Mouse (Mus musculus) CD8-positive naive resting alpha-beta T cell, adult 2 months (primary cell): ENCODE measurements around the gene Gstm1.

ENCODE experiments used
- DNase-seq, 2 experiments: peaks; one replicate each; pipeline ENCODE4 v3.0.0; 2022; ENCODE audit warnings: low read depth in 2 of 2, low spot score in 2 of 2

The Gstm1 gene

DNA sequence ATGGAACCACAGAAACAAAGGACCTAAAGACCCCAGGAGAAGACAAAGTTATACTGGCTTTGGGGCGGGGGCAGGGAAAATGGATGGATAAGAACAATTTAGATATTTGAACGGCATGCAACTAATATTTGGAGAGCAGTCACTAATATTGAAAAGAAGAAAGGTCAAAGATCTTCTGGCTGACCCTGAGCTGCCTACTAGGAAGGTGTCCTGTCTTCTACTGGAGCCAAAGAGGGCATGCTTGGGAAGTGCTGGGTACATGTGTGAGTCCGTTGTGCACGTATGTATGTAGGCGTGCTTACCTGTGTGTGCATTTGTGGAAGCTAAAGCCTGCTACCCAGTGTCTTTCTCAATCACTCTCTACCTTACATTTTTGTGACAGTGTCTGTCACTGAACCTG lies 51.1 kb downstream of the Gstm1 start:
- no peak for DNase-seq

DNA sequence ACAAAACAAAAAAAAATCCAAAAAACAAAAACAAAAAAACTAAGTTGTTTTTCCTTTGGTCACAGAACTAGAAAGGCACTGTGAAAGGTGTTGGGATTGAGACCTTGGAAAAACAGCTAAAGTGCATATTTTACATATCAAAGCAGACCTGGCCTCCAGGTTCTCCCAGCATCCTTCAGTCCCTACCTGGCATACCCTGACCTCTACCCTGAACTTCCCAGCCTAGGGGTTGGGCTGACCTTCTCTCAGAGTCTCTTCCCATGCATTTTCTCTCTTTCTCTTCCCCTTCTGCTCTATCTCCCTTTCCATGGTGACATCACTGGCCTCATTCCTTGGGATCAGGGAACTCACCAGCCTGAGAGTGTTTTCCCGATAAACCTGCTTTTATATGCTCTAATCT lies 52.2 kb downstream of the Gstm1 start:
- no peak for DNase-seq

GRCm38 (mm10) chr3:107964656-107965308 lies 53.0 kb downstream of the Gstm1 start:
- no peak for DNase-seq

DNA sequence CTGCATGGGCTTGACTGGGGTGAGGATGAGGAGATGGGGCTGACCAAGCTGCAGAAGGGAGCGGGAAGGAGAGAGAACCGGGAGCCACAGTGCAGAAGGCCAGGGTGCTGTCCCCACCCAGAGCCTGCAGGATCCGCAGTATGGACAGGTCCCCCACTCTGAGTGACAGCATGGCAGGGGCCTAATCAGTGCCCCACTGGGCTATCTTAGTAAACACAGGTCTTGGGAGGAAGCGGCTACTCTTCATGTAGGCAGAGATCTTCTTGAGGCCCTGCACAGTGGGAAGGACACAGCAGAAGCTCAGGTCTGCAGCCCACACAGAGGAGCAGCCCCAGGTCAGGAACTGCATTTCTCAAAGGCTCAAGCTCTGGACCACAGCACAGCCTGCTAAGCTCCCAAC lies 53.7 kb downstream of the Gstm1 start:
- no peak for DNase-seq
